Mouse (Mus musculus): ENCODE results near the gene 6430550D23Rik.

GRCm38 (mm10) chr2:155939897-155940529 lies 67.8 kb downstream of the 6430550D23Rik start:
- TF ChIP-seq CTCF (IDR thresholded peaks at IDR 0.05; ENCODE audit: extremely low read depth, insufficient read depth, low read length): no peak
- no peak for TF ChIP-seq POLR2A (IDR thresholded peaks at IDR 0.05; ENCODE audit: extremely low read depth, insufficient read depth, low read length)

Measured in cortical plate, adult 2 months (tissue).